Mouse (Mus musculus): ENCODE measurements around the gene Flt3l. TPM values are rescaled to one million over a fixed set of nuclear protein-coding genes. Genes with fewer than 3 reads are reported as not detected.
"Not testable (repeated sequence)": the region's sequence is repeated elsewhere in the genome, so short reads cannot be mapped to it uniquely, and the experiment has no call there.

Gene Flt3l
- polyA plus RNA-seq, 1 experiment from 2014 or later: 0.72 TPM

- peak overlapping the region; percentile 70 for H3K9ac ChIP-seq
- peak overlapping the region; percentile 97 for H3K27ac ChIP-seq (ENCODE audit: low read depth)
- H3K4me2 ChIP-seq: peak overlapping the region; percentile 85
- H3K9me3 ChIP-seq (ENCODE audit: low read depth, low read length): no peaks in the 10 kb centered on the region
- TF ChIP-seq CTCF (IDR thresholded peaks at IDR 0.05; ENCODE audit: low read depth): no peak
- peak overlapping the region; percentile 54 for H3K4me3 ChIP-seq (ENCODE audit: low read depth, low read length)
- DNase-seq (no peak), ATAC-seq (ENCODE audit: insufficient read depth) (0 out of 2 replicates have a peak, but pooled peaks have one; percentile 0)
- H3K27me3 ChIP-seq (ENCODE audit: insufficient read depth, low read length): no peaks in the 10 kb centered on the region
- WGBS: 4% methylated on average over 5 of the region's 5 CpGs
- H3K36me3 ChIP-seq (ENCODE audit: insufficient read depth): 0 out of 2 replicates have a peak, but pooled peaks cover 18% of the 10 kb centered on the region
- H3K4me1 ChIP-seq (ENCODE audit: insufficient read depth): peaks cover 19% of the 10 kb centered on the region
Observed at GRCm38 (mm10) chr7:45153586-45153985, 17.4 kb upstream of the Flt3l start.

- DNase-seq; H3K27me3 ChIP-seq (ENCODE audit: insufficient read depth, low read length); H3K9me3 ChIP-seq (ENCODE audit: low read depth, low read length); ATAC-seq (ENCODE audit: insufficient read depth); H3K9ac ChIP-seq; H3K27ac ChIP-seq (ENCODE audit: low read depth): not testable (repeated sequence)
- Histone ChIP-seq H3K36me3 (ENCODE audit: insufficient read depth) (peaks cover 17% of the 10 kb centered on the region; the same call in 1 of the 2 replicates), H3K4me3 (ENCODE audit: low read depth, low read length) (0 out of 2 replicates have a peak overlapping the region, but pooled peaks have one; percentile 54), H3K4me1 (ENCODE audit: insufficient read depth) (peaks cover 19% of the 10 kb centered on the region), H3K4me2 (peak overlapping the region; percentile 85)
- 89% methylated on average over 2 of the region's 2 CpGs for whole genome bisulfite sequencing
Observed at GRCm38 (mm10) chr7:45153052-45153451, 16.8 kb upstream of the Flt3l start.

GRCm38 (mm10) chr7:45151303-45151702, 15.1 kb upstream of the Flt3l start:
- ATAC-seq (ENCODE audit: insufficient read depth) (no peak), DNase-seq (peak; percentile 83)
- H3K4me2 ChIP-seq: no peak overlapping the region
- H3K9me3 ChIP-seq (ENCODE audit: low read depth, low read length): no peaks in the 10 kb centered on the region
- H3K4me3 ChIP-seq (ENCODE audit: low read depth, low read length): no peak overlapping the region
- peak overlapping the region; percentile 73 for H3K27ac ChIP-seq (ENCODE audit: low read depth)
- peaks cover 19% of the 10 kb centered on the region for H3K4me1 ChIP-seq (ENCODE audit: insufficient read depth)
- peaks cover 24% of the 10 kb centered on the region; the same call in 1 of the 2 replicates for H3K36me3 ChIP-seq (ENCODE audit: insufficient read depth)
- H3K27me3 ChIP-seq (ENCODE audit: insufficient read depth, low read length): no peaks in the 10 kb centered on the region
- no peak overlapping the region; the same call in 1 of the 2 replicates for H3K9ac ChIP-seq
- WGBS: 21% methylated on average over 11 of the region's 11 CpGs
- no peak for TF ChIP-seq CTCF (IDR thresholded peaks at IDR 0.05; ENCODE audit: low read depth)

GRCm38 (mm10) chr7:45150321-45150720, 14.1 kb upstream of the Flt3l start:
- peak overlapping the region; percentile 18; the same call in 1 of the 2 replicates for H3K4me2 ChIP-seq
- H3K9me3 ChIP-seq (ENCODE audit: low read depth, low read length): no peaks in the 10 kb centered on the region
- H3K36me3 ChIP-seq (ENCODE audit: insufficient read depth): peaks cover 27% of the 10 kb centered on the region; the same call in 1 of the 2 replicates
- H3K27me3 ChIP-seq (ENCODE audit: insufficient read depth, low read length): no peaks in the 10 kb centered on the region
- H3K4me3 ChIP-seq (ENCODE audit: low read depth, low read length): no peak overlapping the region
- H3K4me1 ChIP-seq (ENCODE audit: insufficient read depth): peaks cover 19% of the 10 kb centered on the region
- no peak overlapping the region; the same call in 1 of the 2 replicates for H3K9ac ChIP-seq
- TF ChIP-seq CTCF (IDR thresholded peaks at IDR 0.05; ENCODE audit: low read depth): no peak
- H3K27ac ChIP-seq (ENCODE audit: low read depth): peak overlapping the region; percentile 73
- ATAC-seq (ENCODE audit: insufficient read depth): no peak
- 53% methylated on average over 4 of the region's 4 CpGs for WGBS
- DNase-seq: no peak

GRCm38 (mm10) chr7:45149545-45149944, 13.3 kb upstream of the Flt3l start:
- peak overlapping the region; percentile 15; the same call in 1 of the 2 replicates for H3K27ac ChIP-seq (ENCODE audit: low read depth)
- no peaks in the 10 kb centered on the region for H3K9me3 ChIP-seq (ENCODE audit: low read depth, low read length)
- H3K4me1 ChIP-seq (ENCODE audit: insufficient read depth): peaks cover 19% of the 10 kb centered on the region
- DNase-seq (peak; percentile 72), ATAC-seq (ENCODE audit: insufficient read depth) (peak; percentile 6; the same call in 1 of the 2 replicates)
- H3K9ac ChIP-seq: no peak overlapping the region
- H3K36me3 ChIP-seq (ENCODE audit: insufficient read depth): peaks cover 32% of the 10 kb centered on the region; the same call in 1 of the 2 replicates
- WGBS: 44% methylated on average over 6 of the region's 6 CpGs
- no peak for TF ChIP-seq CTCF (IDR thresholded peaks at IDR 0.05; ENCODE audit: low read depth)
- no peaks in the 10 kb centered on the region for H3K27me3 ChIP-seq (ENCODE audit: insufficient read depth, low read length)
- H3K4me3 ChIP-seq (ENCODE audit: low read depth, low read length): no peak overlapping the region
- H3K4me2 ChIP-seq: no peak overlapping the region

- H3K4me2 ChIP-seq: no peak overlapping the region
- ATAC-seq (ENCODE audit: insufficient read depth) (no peak), DNase-seq (no peak)
- no peak for TF ChIP-seq CTCF (IDR thresholded peaks at IDR 0.05; ENCODE audit: low read depth)
- peaks cover 40% of the 10 kb centered on the region; the same call in 1 of the 2 replicates for H3K36me3 ChIP-seq (ENCODE audit: insufficient read depth)
- H3K27me3 ChIP-seq (ENCODE audit: insufficient read depth, low read length): no peaks in the 10 kb centered on the region
- H3K4me3 ChIP-seq (ENCODE audit: low read depth, low read length): no peak overlapping the region
- H3K9ac ChIP-seq: no peak overlapping the region
- H3K4me1 ChIP-seq (ENCODE audit: insufficient read depth): peaks cover 19% of the 10 kb centered on the region
- H3K9me3 ChIP-seq (ENCODE audit: low read depth, low read length): no peaks in the 10 kb centered on the region
- H3K27ac ChIP-seq (ENCODE audit: low read depth): no peak overlapping the region
- WGBS: 46% methylated on average over 4 of the region's 4 CpGs
Observed at GRCm38 (mm10) chr7:45148534-45149098, 12.4 kb upstream of the Flt3l start.

- Histone ChIP-seq H3K27me3 (ENCODE audit: insufficient read depth, low read length) (no peaks in the 10 kb centered on the region), H3K27ac (ENCODE audit: low read depth) (no peak overlapping the region), H3K9me3 (ENCODE audit: low read depth, low read length) (no peaks in the 10 kb centered on the region), H3K36me3 (ENCODE audit: insufficient read depth) (peaks cover 47% of the 10 kb centered on the region; the same call in 1 of the 2 replicates), H3K4me1 (ENCODE audit: insufficient read depth) (peaks cover 19% of the 10 kb centered on the region), H3K4me3 (ENCODE audit: low read depth, low read length) (no peak overlapping the region), H3K9ac (no peak overlapping the region), H3K4me2 (no peak overlapping the region)
- 74% methylated on average over 11 of the region's 11 CpGs for WGBS
- ATAC-seq (ENCODE audit: insufficient read depth) (no peak), DNase-seq (no peak)
- TF ChIP-seq CTCF (IDR thresholded peaks at IDR 0.05; ENCODE audit: low read depth): no peak
Observed at GRCm38 (mm10) chr7:45147899-45148298, 11.7 kb upstream of the Flt3l start.
